Mouse (Mus musculus): Measurements from ENCODE around the gene Filip1l.

Filip1l gene

GRCm38 (mm10) chr16:57349039-57349438 is 3.9 kb upstream of the Filip1l start:
- CTCF ChIA-PET = no interaction called here
- POLR2A ChIA-PET = interaction anchor here in 1 of 4 experiments (1.3 kb wide), 1 partner anchor 14 kb away, joined by 3 read pairs; no protein-coding TSS in a partner anchor

GRCm38 (mm10) chr16:57349689-57350088 is 3.2 kb upstream of the Filip1l start:
- ChIA-PET CTCF (no interaction called here), POLR2A (interaction anchor here in 1 of 4 experiments (1.3 kb wide), 1 partner anchor 13 kb away, joined by 3 read pairs; no protein-coding TSS in a partner anchor)

DNA sequence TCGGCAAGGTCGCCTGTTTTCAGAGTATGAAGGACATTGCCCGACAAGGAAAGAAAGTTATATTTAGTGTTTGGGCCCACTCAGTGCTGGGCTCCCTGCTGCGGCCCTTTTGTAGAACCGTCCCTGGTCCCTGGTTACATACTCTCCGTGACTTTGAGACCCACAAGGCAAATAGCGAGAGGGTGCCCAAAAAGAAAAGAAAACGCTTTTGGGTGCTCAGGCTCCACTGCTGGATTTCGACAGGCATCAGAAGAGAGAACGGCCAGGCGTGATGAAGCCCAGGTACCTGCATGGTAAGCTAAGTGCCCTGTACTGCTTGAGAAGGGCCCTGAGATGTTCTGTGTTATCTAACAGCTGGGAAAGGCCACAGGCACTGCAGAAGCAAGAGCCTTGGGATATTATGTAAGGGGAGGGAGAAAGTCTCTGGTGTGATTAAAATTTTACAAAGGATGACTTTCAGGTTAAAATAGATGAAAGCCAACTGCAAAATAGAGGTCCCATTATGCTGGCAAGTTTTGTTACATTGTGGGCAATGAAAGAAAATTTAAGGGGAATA is 351 bp downstream of the Filip1l start:
- POLR2A ChIA-PET = interaction anchor here in 3 of 4 experiments (0.5 to 0.8 kb wide), 3 partner anchors 10 to 398 kb away, joined by 3 to 10 read pairs (median 4); no protein-coding TSS in a partner anchor

GRCm38 (mm10) chr16:57353932-57354331 is 1.0 kb downstream of the Filip1l start:
- POLR2A ChIA-PET = interaction anchor here in 2 of 4 experiments (0.5 to 0.6 kb wide), 2 partner anchors 232 to 397 kb away, joined by 3 to 10 read pairs; no protein-coding TSS in a partner anchor

More for the DNA sequence above, 351 bp downstream of the Filip1l start:
- CTCF ChIA-PET = no interaction called here

DNA sequence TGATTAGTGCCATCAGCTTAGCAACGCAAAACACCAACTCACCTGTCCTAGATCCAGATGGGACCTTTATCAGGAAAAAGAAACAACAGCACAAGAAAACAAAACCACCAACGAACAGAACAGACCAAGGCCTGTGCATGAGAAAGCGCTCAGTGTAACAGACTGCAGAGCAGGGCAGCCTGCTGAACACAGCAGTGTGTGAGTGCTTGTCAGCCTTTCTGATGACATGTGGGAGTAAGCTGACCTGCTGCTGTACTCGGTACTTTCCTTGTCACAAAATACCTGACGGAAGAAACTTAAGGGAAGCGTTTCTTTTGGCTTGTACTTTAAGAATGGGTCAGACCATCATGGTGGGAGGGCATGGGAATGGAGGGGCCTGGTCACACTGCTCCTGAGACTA is 3.6 kb downstream of the Filip1l start:
- ChIA-PET CTCF (no interaction called here), POLR2A (no interaction called here)

More at GRCm38 (mm10) chr16:57353932-57354331, 1.0 kb downstream of the Filip1l start:
- CTCF ChIA-PET = no interaction called here

DNA sequence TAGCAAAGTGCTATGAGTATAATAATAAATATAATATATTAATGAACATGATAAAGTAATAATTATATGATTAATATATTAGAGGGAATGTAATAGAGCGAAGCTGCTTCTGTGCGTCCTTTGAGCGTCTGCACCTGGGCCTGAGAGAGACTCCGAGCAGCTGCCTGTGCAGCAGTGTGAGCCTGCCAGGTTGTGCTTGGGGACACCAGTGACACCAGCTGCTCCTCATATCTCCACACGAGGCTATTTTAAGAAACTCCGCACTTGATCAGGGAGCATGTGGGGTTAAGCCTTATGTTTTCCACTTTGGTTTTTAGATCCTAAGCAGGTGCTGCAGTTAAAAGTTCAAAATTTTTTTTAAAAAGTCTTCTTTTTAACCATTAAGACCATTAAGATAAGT is 4.1 kb downstream of the Filip1l start:
- POLR2A ChIA-PET = no interaction called here
- CTCF ChIA-PET = no interaction called here

DNA sequence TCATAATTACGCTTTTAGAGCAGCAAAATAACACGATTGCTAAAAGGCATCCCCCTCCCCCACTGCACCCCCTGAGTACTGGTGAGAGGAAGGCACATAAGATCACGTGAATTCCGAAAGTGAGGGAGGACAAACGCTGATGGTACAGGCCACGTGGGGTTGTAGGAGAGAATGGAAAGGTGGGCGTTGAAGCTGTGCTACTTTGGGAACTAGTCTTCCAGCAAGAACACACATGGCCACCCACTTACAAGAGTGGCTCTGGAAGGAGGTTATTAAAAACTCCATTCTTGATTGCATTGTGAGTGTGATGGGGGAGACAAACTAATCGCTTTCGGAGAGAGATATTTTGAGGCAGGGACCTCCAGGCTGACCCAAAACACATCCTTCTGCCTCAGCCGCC is 6.4 kb downstream of the Filip1l start:
- POLR2A ChIA-PET = no interaction called here
- CTCF ChIA-PET = no interaction called here

DNA sequence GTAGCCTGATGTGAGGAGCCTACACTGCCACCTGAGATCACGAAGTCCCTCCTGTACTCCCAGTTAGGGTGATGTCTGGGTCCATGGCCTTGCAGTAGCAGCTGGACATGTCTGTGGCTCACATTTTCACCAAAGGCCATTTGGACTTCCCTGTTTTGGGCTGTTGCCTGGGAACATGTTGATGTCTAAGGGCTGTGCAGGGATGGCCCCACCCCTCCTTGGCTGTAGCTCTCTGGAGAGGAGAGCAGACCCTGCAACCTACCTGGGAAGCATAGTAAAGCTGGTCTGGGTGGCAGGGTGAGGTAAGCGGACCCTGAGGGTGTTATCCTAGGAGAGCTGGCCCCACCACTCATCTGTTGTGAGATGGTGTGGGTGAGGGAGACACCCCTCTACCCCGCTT is 7.9 kb downstream of the Filip1l start:
- CTCF ChIA-PET = no interaction called here

GRCm38 (mm10) chr16:57362679-57363401 is 9.9 kb downstream of the Filip1l start:
- CTCF ChIA-PET = interaction anchor here in 3 of 4 experiments (0.6 to 1.6 kb wide), 4 partner anchors 33 to 36 kb away, joined by 3 to 7 read pairs (median 4); no protein-coding TSS in a partner anchor
- POLR2A ChIA-PET = interaction anchor here (0.6 to 1.5 kb wide), 9 partner anchors 10 to 244 kb away, joined by 3 to 4 read pairs (median 3); partner anchors contain the start of genes Cmss1 (in 1 of the 4) and Filip1l (in 1 of the 4)

More for the DNA sequence above, 7.9 kb downstream of the Filip1l start:
- POLR2A ChIA-PET = no interaction called here

DNA sequence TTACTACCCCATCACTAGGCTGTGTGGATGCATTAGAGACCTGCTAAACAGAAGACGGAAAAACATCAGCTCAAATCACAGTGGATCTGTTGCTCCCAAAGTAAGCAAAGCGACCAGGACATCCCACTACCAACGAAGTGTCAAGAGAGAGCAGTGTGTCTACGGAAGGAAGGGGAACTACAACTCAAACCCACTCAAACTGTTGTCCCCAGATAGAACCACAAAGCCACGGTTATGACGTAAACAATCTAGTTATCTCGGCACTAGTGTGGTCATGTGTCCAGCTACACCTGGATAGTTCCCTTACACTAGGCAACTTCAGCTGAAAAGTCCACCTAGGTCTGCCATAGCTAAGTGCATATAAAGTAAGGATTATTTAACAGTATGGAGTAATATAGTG is 11.6 kb downstream of the Filip1l start:
- POLR2A ChIA-PET = no interaction called here
- CTCF ChIA-PET = interaction anchor here in 2 of 4 experiments (0.5 to 1.0 kb wide), 2 partner anchors 52 to 121 kb away, joined by 3 read pairs; no protein-coding TSS in a partner anchor

DNA sequence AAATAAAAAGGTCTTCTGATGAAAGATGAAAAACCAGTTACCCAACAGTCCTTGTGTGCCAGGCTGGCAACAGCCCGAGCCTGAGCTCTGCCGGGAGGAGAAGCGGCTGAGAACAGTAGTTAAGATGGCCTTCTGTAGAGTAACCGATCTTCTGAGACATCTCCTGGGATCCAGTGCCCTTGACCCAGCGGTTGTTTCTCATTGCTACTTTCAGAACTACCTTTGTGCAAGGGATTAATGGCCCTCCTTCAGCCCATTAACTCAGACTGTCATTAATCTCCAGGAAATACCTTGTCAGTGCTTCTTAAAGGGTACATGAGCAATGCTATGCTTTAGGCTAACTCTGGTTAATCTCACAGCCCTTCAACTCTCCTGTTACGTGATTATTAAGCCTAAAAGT is 13.2 kb downstream of the Filip1l start:
- POLR2A ChIA-PET = no interaction called here
- CTCF ChIA-PET = no interaction called here

- ChIA-PET CTCF (interaction anchor here in 1 of 4 experiments (1.1 kb wide), 1 partner anchor 32 kb away, joined by 3 read pairs; no protein-coding TSS in a partner anchor), POLR2A (interaction anchor here in 1 of 4 experiments (0.8 to 1.1 kb wide), 2 partner anchors 30 to 226 kb away, joined by 3 read pairs; no protein-coding TSS in a partner anchor)
Measured at GRCm38 (mm10) chr16:57366941-57367694, 14.2 kb downstream of the Filip1l start.

GRCm38 (mm10) chr16:57369846-57370496 is 17.1 kb downstream of the Filip1l start:
- CTCF ChIA-PET = no interaction called here
- POLR2A ChIA-PET = no interaction called here

GRCm38 (mm10) chr16:57372156-57372555 is 19.3 kb downstream of the Filip1l start:
- CTCF ChIA-PET = no interaction called here
- POLR2A ChIA-PET = no interaction called here

- POLR2A ChIA-PET = no interaction called here
Measured at GRCm38 (mm10) chr16:57375248-57375837, 22.4 kb downstream of the Filip1l start.

DNA sequence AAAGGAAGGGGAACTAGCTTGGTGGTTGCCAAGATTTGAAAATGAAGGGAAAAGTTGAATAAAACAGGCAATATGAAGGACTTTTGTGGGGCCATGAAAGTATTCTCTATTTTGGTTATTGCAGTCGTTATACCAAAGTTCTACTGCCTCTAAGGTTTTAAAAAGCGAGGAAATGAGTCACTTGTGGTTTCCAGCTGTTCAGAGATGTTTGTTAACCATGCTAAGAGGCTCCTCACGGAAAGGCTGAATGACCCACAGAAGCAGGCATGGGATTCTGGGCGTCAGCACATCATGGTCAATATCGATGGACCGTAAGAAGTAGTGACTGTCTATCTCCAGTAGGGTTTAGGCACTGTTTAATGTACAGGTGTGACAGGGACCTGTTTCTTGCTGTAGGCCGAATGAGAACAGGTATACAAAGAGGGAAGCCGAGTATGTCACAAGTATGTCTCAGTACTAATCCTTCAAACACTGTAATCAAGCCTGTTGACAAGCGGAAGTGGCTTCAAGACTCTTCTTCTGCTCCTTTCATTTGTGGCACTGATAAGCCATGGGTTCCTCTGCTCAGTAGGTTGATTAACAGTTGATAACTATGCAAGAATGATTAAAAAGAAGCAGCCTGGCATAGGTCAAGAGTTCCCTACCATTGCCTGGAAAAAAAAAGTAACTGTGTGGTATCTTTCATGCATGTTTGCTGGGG is 25.9 kb downstream of the Filip1l start:
- ChIA-PET CTCF (interaction anchor here in 1 of 4 experiments (0.6 kb wide), 1 partner anchor 133 kb away, joined by 3 read pairs; no protein-coding TSS in a partner anchor), POLR2A (no interaction called here)

More at GRCm38 (mm10) chr16:57375248-57375837, 22.4 kb downstream of the Filip1l start:
- CTCF ChIA-PET = no interaction called here

GRCm38 (mm10) chr16:57383266-57383971 is 30.5 kb downstream of the Filip1l start:
- POLR2A ChIA-PET = no interaction called here
- CTCF ChIA-PET = no interaction called here

- ChIA-PET CTCF (no interaction called here), POLR2A (interaction anchor here in 1 of 4 experiments (1.4 kb wide), 1 partner anchor 11 kb away, joined by 3 read pairs; no protein-coding TSS in a partner anchor)
Measured at GRCm38 (mm10) chr16:57384274-57384673, 31.4 kb downstream of the Filip1l start.

Measured in embryonic stem cell, embryonic (primary cell).